Mouse (Mus musculus): ENCODE measurements at regions not wholly inside any gene's neighbourhood (a gene's known extent, or its start where the extent isn't known, plus 50 kb on each side); places are given as distances from the start of the nearest gene placed in this dataset.

DNA sequence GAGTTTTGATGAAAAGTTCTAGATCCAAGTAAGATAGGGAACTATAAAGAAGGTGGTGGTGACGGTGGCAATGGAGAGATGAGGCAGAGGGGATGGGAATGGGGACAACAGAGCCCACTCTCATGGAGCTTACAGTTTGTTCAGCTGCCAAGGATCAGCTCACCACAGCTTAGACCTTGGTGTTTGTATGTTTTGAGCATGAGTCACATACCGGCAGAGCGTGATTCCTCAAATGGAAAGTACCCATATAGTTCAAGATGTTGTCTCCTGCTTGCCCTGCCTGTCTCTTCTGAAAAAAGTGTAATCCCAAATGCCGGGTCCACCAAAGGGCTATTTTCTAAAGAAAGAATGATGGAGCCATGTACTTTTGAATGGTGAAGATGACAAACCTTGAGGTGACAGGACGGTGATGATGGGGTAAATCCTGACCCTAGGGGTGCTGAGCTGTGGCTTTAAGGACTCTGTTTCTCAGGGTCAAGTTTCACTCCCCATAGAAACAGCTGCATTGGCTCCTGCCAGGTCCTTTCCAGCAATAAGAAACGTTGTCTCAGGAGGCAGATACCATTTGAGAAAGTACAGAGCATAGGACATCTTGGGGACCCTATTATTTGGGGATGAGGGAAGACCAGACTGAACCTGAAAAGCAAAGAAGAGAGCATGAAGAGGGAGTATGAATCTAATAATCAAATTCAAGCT, 62.8 kb upstream of the Akap6 start:
- Histone ChIP-seq H3K4me1 (ENCODE audit: control insufficient read depth, insufficient read depth, low read length) (no peaks in the 10 kb centered on the region), H3K79me2 (replicated peaks; ENCODE audit: control insufficient read depth, insufficient read depth, low read length) (no peaks in the 10 kb centered on the region), H3K27ac (no peak overlapping the region), H3K27me3 (ENCODE audit: control insufficient read depth, insufficient read depth, low read length) (no peaks in the 10 kb centered on the region), H3K4me3 (no peak overlapping the region), H3K9ac (ENCODE audit: low read depth, low read length) (no peak overlapping the region), H3K36me3 (ENCODE audit: control insufficient read depth, insufficient read depth, low read length) (no peaks in the 10 kb centered on the region)
- 79% methylated on average over 6 of the region's 6 CpGs for WGBS
- DNase-seq, result no peak
- TF ChIP-seq POLR2A (IDR thresholded peaks at IDR 0.05; ENCODE audit: insufficient read depth, low read depth, low read length) (no peak), EP300 (IDR thresholded peaks at IDR 0.05; ENCODE audit: insufficient read depth, low read depth, low read length) (no peak), CTCF (IDR thresholded peaks at IDR 0.05) (no peak)
- intact Hi-C loops (cut with DNase I), result loop anchor here (2.0 kb wide), 2 partner anchors 260 to 598 kb away; no protein-coding TSS in a partner anchor

DNA sequence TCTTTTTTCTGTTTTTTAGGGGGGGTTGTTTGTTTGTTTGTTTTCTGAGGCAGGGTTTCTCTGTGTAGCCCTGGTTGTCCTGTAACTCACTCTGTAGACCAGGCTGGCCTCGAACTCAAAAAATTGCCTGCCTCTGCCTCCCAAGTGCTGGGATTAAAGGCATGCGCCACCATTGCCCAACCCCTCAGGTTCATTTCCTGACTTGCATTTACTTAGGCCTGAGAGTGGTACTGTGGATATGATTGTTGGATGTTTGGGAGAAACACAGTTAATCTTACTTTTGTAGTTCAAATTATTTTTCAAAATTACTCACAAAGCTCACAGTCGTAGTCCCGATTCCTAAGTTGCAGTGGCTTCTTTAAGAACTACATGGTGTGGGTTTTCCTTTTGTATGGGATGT, 62.3 kb upstream of the Akap6 start:
- H3K4me3 ChIP-seq, result no peak overlapping the region
- H3K4me1 ChIP-seq (ENCODE audit: control insufficient read depth, insufficient read depth, low read length), result no peaks in the 10 kb centered on the region
- H3K79me2 ChIP-seq (replicated peaks; ENCODE audit: control insufficient read depth, insufficient read depth, low read length), result no peaks in the 10 kb centered on the region
- no peaks in the 10 kb centered on the region for H3K27me3 ChIP-seq (ENCODE audit: control insufficient read depth, insufficient read depth, low read length)
- H3K36me3 ChIP-seq (ENCODE audit: control insufficient read depth, insufficient read depth, low read length), result no peaks in the 10 kb centered on the region
- intact Hi-C loops (cut with DNase I), result loop anchor here (2.0 kb wide), 2 partner anchors 260 to 598 kb away; no protein-coding TSS in a partner anchor
- DNase-seq, result no peak
- H3K27ac ChIP-seq, result no peak overlapping the region
- TF ChIP-seq CTCF (IDR thresholded peaks at IDR 0.05) (no peak), POLR2A (IDR thresholded peaks at IDR 0.05; ENCODE audit: insufficient read depth, low read depth, low read length) (no peak), EP300 (IDR thresholded peaks at IDR 0.05; ENCODE audit: insufficient read depth, low read depth, low read length) (no peak)
- H3K9ac ChIP-seq (ENCODE audit: low read depth, low read length), result no peak overlapping the region
- WGBS, result 92% methylated on average over 4 of the region's 4 CpGs

DNA sequence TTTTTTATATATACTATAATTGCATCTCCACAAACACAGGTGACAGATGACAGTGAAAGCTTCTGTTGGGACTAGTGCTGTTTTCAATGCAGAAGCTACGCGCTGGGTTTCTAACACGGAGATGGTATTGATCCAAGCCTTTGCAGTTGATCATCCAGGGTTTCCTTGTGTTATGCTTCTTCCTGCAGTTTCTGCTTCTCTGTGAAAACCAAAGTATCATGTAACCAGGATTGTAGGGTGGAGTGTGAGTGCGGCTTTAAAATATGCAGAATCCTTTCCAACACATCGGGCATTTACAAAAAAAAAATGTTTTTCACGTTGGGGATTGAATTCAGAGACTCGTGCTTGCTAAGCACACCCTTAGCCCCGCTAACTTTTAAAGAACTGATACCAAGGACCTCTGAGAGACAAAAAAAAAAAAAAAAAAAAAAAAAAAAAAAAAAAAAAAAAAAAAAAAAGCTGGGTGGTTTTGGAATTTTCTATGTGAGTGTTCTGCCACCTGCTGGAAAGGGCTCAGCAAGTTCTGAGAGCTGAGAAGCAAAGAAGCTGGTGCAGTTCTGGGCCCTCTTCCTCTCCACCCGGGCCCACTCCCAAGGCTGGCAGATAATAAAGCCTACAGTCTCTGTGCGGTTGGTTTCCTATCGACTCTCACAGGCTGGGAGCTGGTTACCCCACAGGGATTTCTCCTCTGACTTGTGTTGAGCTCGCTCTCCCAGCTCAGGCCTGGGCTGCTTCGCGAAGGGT, 61.5 kb upstream of the Akap6 start:
- Histone ChIP-seq H3K4me3 (no peak overlapping the region), H3K27ac (no peak overlapping the region), H3K36me3 (ENCODE audit: control insufficient read depth, insufficient read depth, low read length) (no peaks in the 10 kb centered on the region), H3K9ac (ENCODE audit: low read depth, low read length) (no peak overlapping the region), H3K27me3 (ENCODE audit: control insufficient read depth, insufficient read depth, low read length) (no peaks in the 10 kb centered on the region), H3K79me2 (replicated peaks; ENCODE audit: control insufficient read depth, insufficient read depth, low read length) (no peaks in the 10 kb centered on the region), H3K4me1 (ENCODE audit: control insufficient read depth, insufficient read depth, low read length) (no peaks in the 10 kb centered on the region)
- DNase-seq, result peak; percentile 29 to 42
- WGBS, result 58% methylated on average over 14 of the region's 14 CpGs
- TF ChIP-seq EP300 (IDR thresholded peaks at IDR 0.05; ENCODE audit: insufficient read depth, low read depth, low read length) (no peak), CTCF (IDR thresholded peaks at IDR 0.05) (peak; percentile 75)
- intact Hi-C loops (cut with DNase I), result loop anchor here (1.0 to 2.0 kb wide), 5 partner anchors 136 to 627 kb away; no protein-coding TSS in a partner anchor

DNA sequence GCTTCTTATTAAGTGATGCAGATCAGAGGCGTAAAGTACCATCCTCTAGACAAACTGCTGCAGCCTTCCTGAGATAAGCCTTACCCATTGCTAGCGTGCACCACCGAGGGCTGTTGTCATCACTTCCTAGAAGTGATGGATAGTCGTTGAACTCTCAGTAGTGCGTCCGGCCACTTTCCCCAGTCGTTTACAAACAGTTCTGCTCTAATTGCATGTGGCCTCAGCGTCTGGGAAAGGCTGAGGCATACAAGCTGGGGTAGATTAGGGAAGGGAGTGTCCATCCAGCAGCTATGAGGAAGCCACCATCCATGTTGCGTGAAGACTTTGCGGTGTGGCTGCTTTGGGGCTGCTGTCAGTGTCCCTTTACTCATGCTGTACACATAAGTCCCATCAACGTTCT, 60.7 kb upstream of the Akap6 start:
- TF ChIP-seq CTCF (IDR thresholded peaks at IDR 0.05) (no peak), POLR2A (IDR thresholded peaks at IDR 0.05; ENCODE audit: insufficient read depth, low read depth, low read length) (no peak), EP300 (IDR thresholded peaks at IDR 0.05; ENCODE audit: insufficient read depth, low read depth, low read length) (no peak)

DNA sequence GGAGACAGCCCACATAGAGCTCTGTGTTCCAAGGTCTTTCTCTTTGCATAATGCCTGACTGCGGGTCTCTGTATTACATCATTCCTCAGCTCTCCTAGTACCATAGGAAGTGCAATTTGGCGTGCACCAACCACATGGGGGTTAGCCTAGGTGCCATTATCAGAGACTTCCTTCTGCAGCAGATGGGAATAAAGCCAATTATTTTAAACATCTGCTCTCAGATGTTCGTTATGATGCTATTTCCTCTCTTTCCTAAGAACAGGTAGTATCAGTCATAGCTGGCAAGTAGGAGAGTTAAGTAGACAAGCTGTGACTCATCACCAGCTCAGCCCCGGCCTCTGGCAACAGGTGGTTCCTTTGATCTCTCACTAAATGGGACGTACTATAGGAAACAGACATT, 55.1 kb upstream of the Akap6 start:
- no peak for DNase-seq
- H3K36me3 ChIP-seq (ENCODE audit: control insufficient read depth, insufficient read depth, low read length), result no peaks in the 10 kb centered on the region
- no peaks in the 10 kb centered on the region for H3K79me2 ChIP-seq (replicated peaks; ENCODE audit: control insufficient read depth, insufficient read depth, low read length)
- H3K27me3 ChIP-seq (ENCODE audit: control insufficient read depth, insufficient read depth, low read length), result no peaks in the 10 kb centered on the region
- intact Hi-C loops (cut with DNase I), result loop anchor here (10.0 kb wide), 1 partner anchor 531 kb away; no protein-coding TSS in a partner anchor
- H3K27ac ChIP-seq, result no peak overlapping the region
- H3K4me1 ChIP-seq (ENCODE audit: control insufficient read depth, insufficient read depth, low read length), result no peaks in the 10 kb centered on the region
- 36% methylated on average over 5 of the region's 5 CpGs for WGBS
- no peak overlapping the region for H3K9ac ChIP-seq (ENCODE audit: low read depth, low read length)
- no peak for TF ChIP-seq CTCF (IDR thresholded peaks at IDR 0.05)
- no peak for TF ChIP-seq POLR2A (IDR thresholded peaks at IDR 0.05; ENCODE audit: insufficient read depth, low read depth, low read length)
- no peak for TF ChIP-seq EP300 (IDR thresholded peaks at IDR 0.05; ENCODE audit: insufficient read depth, low read depth, low read length)
- H3K4me3 ChIP-seq, result no peak overlapping the region

More for the DNA sequence above, 60.7 kb upstream of the Akap6 start:
- no peak overlapping the region for H3K4me3 ChIP-seq
- no peak for DNase-seq
- H3K36me3 ChIP-seq (ENCODE audit: control insufficient read depth, insufficient read depth, low read length), result no peaks in the 10 kb centered on the region
- 52% methylated on average over 11 of the region's 11 CpGs for WGBS
- no peak overlapping the region for H3K9ac ChIP-seq (ENCODE audit: low read depth, low read length)
- intact Hi-C loops (cut with DNase I), result loop anchor here (1.0 to 2.0 kb wide), 3 partner anchors 137 to 628 kb away; no protein-coding TSS in a partner anchor
- no peak overlapping the region for H3K27ac ChIP-seq
- H3K27me3 ChIP-seq (ENCODE audit: control insufficient read depth, insufficient read depth, low read length), result no peaks in the 10 kb centered on the region
- no peaks in the 10 kb centered on the region for H3K79me2 ChIP-seq (replicated peaks; ENCODE audit: control insufficient read depth, insufficient read depth, low read length)
- H3K4me1 ChIP-seq (ENCODE audit: control insufficient read depth, insufficient read depth, low read length), result no peaks in the 10 kb centered on the region

Measured in heart, adult 2 months (tissue).